Mouse (Mus musculus) midbrain, embryonic 15.5 days (tissue): ENCODE measurements around the gene Dcaf17. TPM values are rescaled to one million over a fixed set of nuclear protein-coding genes. Genes with fewer than 3 reads are reported as not detected.

Experiments used
- ATAC-seq: fragments of 200-750 bp; cut with Nextera tagmentation; replicated peaks from 2 replicates; pipeline ENCODE4 v1.8.0; 2017; ENCODE audit warnings: moderate TSS enrichment
- H3K27ac ChIP-seq: fragments of 300-500 bp; sonication (generic); 2 replicates; pipeline ENCODE4 v1.5.1; 2015; ENCODE audit warnings: mild to moderate bottlenecking, inconsistent platforms
- H3K27me3 ChIP-seq: fragments of 300-500 bp; sonication (generic); replicated peaks from 2 replicates; pipeline ENCODE4 v1.6.1; 2015; ENCODE audit warnings: inconsistent platforms
- H3K36me3 ChIP-seq: fragments of 300-500 bp; sonication (generic); replicated peaks from 2 replicates; pipeline ENCODE4 v1.6.1; 2015; ENCODE audit warnings: inconsistent platforms
- H3K4me1 ChIP-seq: fragments of 300-500 bp; sonication (generic); 2 replicates; pipeline ENCODE4 v1.6.1; 2015; ENCODE audit warnings: inconsistent platforms
- H3K4me2 ChIP-seq: fragments of 300-500 bp; sonication (generic); 2 replicates; pipeline ENCODE4 v1.6.1; 2015; ENCODE audit warnings: inconsistent platforms, mild to moderate bottlenecking, moderate library complexity
- H3K4me3 ChIP-seq: fragments of 300-500 bp; sonication (generic); 2 replicates; pipeline ENCODE4 v1.5.1; 2015; ENCODE audit warnings: mild to moderate bottlenecking, inconsistent platforms
- H3K9ac ChIP-seq: fragments of 300-500 bp; sonication (generic); 2 replicates; pipeline ENCODE4 v1.6.1; 2015; ENCODE audit warnings: mild to moderate bottlenecking, inconsistent platforms
- H3K9me3 ChIP-seq: fragments of 300-500 bp; sonication (generic); 2 replicates; pipeline ENCODE4 v1.6.1; 2016; ENCODE audit warnings: inconsistent platforms
- WGBS: fragments of 180-500 bp; shearing (Covaris S2); methylation state at CpG from one replicate; pipeline ENCODE4 v1.1.7; 2015; ENCODE audit warnings: mixed read lengths; 5-methylcytosine and 5-hydroxymethylcytosine counted together
- polyA plus RNA-seq: library from polyadenylated mRNA; unstranded; fragments of >200 nt; fragmentation: Nextera tagmentation; extraction: Ambion mirVana; gene quantifications from 2 replicates; pipeline ENCODE4 v1.2.1, GENCODE M21; 2015

Dcaf17 gene
- polyA plus RNA-seq, 1 experiment from 2014 or later = 32.9 TPM

- Histone ChIP-seq H3K9ac (no peak overlapping the region), H3K27me3 (no peaks in the 10 kb centered on the region), H3K9me3 (no peaks in the 10 kb centered on the region), H3K4me3 (no peak overlapping the region), H3K36me3 (no peaks in the 10 kb centered on the region), H3K27ac (no peak overlapping the region), H3K4me2 (peak overlapping the region; percentile 9), H3K4me1 (peaks cover 28% of the 10 kb centered on the region)
- 52% methylated on average over 18 of the region's 18 CpGs for WGBS
- 0 out of 2 replicates have a peak, but pooled peaks have one; percentile 70 for ATAC-seq
Observed at GRCm38 (mm10) chr2:71031973-71032794, 22.9 kb upstream of the Dcaf17 start.

- Histone ChIP-seq H3K27ac (no peak overlapping the region), H3K9ac (no peak overlapping the region), H3K4me2 (no peak overlapping the region), H3K4me3 (no peak overlapping the region), H3K4me1 (peaks cover 28% of the 10 kb centered on the region), H3K9me3 (no peaks in the 10 kb centered on the region), H3K27me3 (no peaks in the 10 kb centered on the region), H3K36me3 (no peaks in the 10 kb centered on the region)
- no peak for ATAC-seq
- 88% methylated on average over 4 of the region's 4 CpGs for WGBS
Observed at GRCm38 (mm10) chr2:71033014-71033413, 22.1 kb upstream of the Dcaf17 start.

- Histone ChIP-seq H3K9ac (no peak overlapping the region), H3K4me1 (peaks cover 28% of the 10 kb centered on the region), H3K9me3 (no peaks in the 10 kb centered on the region), H3K27ac (0 out of 2 replicates have a peak overlapping the region, but pooled peaks have one; percentile 34), H3K27me3 (no peaks in the 10 kb centered on the region), H3K4me3 (no peak overlapping the region), H3K36me3 (no peaks in the 10 kb centered on the region), H3K4me2 (no peak overlapping the region)
- 20% methylated on average over 8 of the region's 8 CpGs for WGBS
- ATAC-seq = peak; percentile 50; the same call in 1 of the 2 replicates
Observed at GRCm38 (mm10) chr2:71033987-71034386, 21.1 kb upstream of the Dcaf17 start.

DNA sequence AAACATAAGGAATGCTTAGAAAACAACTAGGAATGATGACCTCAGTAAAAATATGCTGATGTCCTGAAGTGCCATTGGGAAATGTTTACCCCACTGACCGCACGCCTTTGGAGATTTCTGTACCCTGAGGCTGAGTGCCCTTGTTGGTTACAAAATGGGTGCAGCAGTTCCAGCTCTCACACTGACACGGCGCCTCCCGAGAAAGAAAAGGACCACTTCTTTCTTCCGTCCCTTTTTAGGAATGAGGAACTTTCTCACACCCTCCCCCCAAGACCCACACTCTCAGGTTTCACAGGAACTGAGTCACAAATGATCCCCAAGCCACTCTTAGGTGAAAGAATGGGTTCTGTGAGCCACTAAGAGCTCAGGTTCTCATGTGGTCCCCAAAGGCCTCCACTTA is 17.7 kb upstream of the Dcaf17 start:
- no peak overlapping the region for H3K4me3 ChIP-seq
- peaks cover 26% of the 10 kb centered on the region for H3K4me1 ChIP-seq
- no peak overlapping the region for H3K9ac ChIP-seq
- H3K9me3 ChIP-seq = no peaks in the 10 kb centered on the region
- no peak overlapping the region for H3K4me2 ChIP-seq
- ATAC-seq = no peak
- WGBS = 93% methylated on average over 6 of the region's 6 CpGs
- H3K27me3 ChIP-seq = no peaks in the 10 kb centered on the region
- no peak overlapping the region for H3K27ac ChIP-seq
- no peaks in the 10 kb centered on the region for H3K36me3 ChIP-seq

DNA sequence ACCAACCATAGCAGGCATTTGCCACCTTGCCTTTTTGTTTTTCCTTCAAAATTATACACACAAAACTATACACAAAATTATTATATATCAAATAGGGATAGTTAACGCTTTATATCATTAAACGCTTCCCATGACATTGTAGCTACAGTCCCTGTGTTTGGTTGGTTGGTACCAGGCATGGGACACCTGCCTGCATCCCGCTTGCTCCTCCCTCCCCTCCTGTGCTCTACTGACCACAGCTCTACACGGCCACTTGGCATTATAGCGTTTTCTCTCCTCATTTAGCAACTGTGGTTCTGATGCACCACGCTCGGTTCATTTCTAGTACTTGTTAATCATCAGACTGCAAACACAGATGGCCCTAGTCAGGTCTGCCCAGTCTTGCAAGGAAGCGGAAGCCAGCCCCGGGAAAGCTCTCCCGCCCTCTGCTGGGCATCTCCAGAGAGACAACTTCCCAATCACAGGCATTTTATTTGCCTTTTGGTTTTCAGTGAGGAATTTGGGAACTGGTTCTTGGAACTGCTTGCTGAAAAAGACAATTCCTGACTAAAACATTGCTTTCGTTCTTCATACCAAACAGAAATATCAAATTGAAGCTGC is 15.5 kb upstream of the Dcaf17 start:
- peak; percentile 76; the same call in 1 of the 2 replicates for ATAC-seq
- WGBS = 41% methylated on average over 11 of the region's 11 CpGs
- H3K9ac ChIP-seq = no peak overlapping the region
- H3K27ac ChIP-seq = no peak overlapping the region
- no peaks in the 10 kb centered on the region for H3K36me3 ChIP-seq
- H3K4me3 ChIP-seq = no peak overlapping the region
- no peaks in the 10 kb centered on the region for H3K27me3 ChIP-seq
- H3K4me2 ChIP-seq = peak overlapping the region; percentile 29; the same call in 1 of the 2 replicates
- no peaks in the 10 kb centered on the region for H3K9me3 ChIP-seq
- H3K4me1 ChIP-seq = peaks cover 10% of the 10 kb centered on the region

GRCm38 (mm10) chr2:71046151-71046550 is 9.0 kb upstream of the Dcaf17 start:
- no peak for ATAC-seq
- Histone ChIP-seq H3K36me3 (no peaks in the 10 kb centered on the region), H3K27ac (no peak overlapping the region), H3K4me3 (no peak overlapping the region), H3K9ac (no peak overlapping the region), H3K27me3 (no peaks in the 10 kb centered on the region), H3K4me1 (no peaks in the 10 kb centered on the region), H3K9me3 (no peaks in the 10 kb centered on the region), H3K4me2 (no peak overlapping the region)
- WGBS = 79% methylated on average over 6 of the region's 6 CpGs

GRCm38 (mm10) chr2:71046751-71047320 is 8.3 kb upstream of the Dcaf17 start:
- Histone ChIP-seq H3K9ac (no peak overlapping the region), H3K9me3 (no peaks in the 10 kb centered on the region), H3K27ac (no peak overlapping the region), H3K4me3 (no peak overlapping the region), H3K4me1 (no peaks in the 10 kb centered on the region), H3K36me3 (no peaks in the 10 kb centered on the region), H3K27me3 (no peaks in the 10 kb centered on the region), H3K4me2 (no peak overlapping the region)
- no peak for ATAC-seq
- WGBS = 82% methylated on average over 6 of the region's 6 CpGs

GRCm38 (mm10) chr2:71048896-71049295 is 6.2 kb upstream of the Dcaf17 start:
- H3K4me3 ChIP-seq = no peak overlapping the region
- no peak overlapping the region for H3K4me2 ChIP-seq
- no peaks in the 10 kb centered on the region for H3K27me3 ChIP-seq
- H3K27ac ChIP-seq = no peak overlapping the region
- no peak overlapping the region for H3K9ac ChIP-seq
- 83% methylated on average over 12 of the region's 12 CpGs for WGBS
- no peaks in the 10 kb centered on the region for H3K36me3 ChIP-seq
- H3K4me1 ChIP-seq = no peaks in the 10 kb centered on the region
- H3K9me3 ChIP-seq = no peaks in the 10 kb centered on the region
- ATAC-seq = no peak

- Histone ChIP-seq H3K36me3 (no peaks in the 10 kb centered on the region), H3K27ac (no peak overlapping the region), H3K9me3 (no peaks in the 10 kb centered on the region), H3K27me3 (no peaks in the 10 kb centered on the region), H3K9ac (no peak overlapping the region), H3K4me3 (no peak overlapping the region), H3K4me2 (no peak overlapping the region), H3K4me1 (peaks cover 7% of the 10 kb centered on the region)
- ATAC-seq = no peak
- WGBS = 90% methylated on average over 7 of the region's 7 CpGs
Observed at GRCm38 (mm10) chr2:71050511-71050910, 4.6 kb upstream of the Dcaf17 start.

DNA sequence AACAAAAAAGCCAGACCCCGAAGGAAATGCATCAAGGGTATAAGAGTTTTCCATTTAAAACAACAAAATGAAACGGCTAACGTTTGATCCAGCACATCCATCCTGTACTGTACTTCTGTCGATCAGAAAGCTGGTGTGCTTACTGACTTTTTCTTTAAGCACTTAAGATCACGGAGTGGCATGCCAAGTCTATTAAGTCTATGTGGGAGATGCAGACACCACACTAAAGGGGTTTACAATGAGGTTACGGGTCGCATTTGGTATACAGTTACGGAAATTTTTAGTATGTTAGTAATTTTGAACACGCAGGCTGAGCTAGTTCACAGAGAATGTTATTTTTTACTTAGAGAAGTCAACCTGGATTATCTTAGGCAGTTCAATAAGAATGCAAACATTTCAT is 412 bp upstream of the Dcaf17 start:
- H3K4me3 ChIP-seq = peak overlapping the region; percentile 99
- H3K36me3 ChIP-seq = no peaks in the 10 kb centered on the region
- WGBS = 52% methylated on average over 9 of the region's 9 CpGs
- H3K9ac ChIP-seq = peak overlapping the region; percentile 92
- no peaks in the 10 kb centered on the region for H3K9me3 ChIP-seq
- no peak overlapping the region for H3K27ac ChIP-seq
- H3K4me1 ChIP-seq = peaks cover 7% of the 10 kb centered on the region
- ATAC-seq = no peak
- H3K4me2 ChIP-seq = peak overlapping the region; percentile 91
- H3K27me3 ChIP-seq = no peaks in the 10 kb centered on the region

GRCm38 (mm10) chr2:71056115-71056835 is 1.1 kb downstream of the Dcaf17 start:
- Histone ChIP-seq H3K9ac (peak overlapping the region; percentile 92), H3K4me1 (peaks cover 7% of the 10 kb centered on the region), H3K27ac (peak overlapping the region; percentile 98), H3K36me3 (no peaks in the 10 kb centered on the region), H3K4me3 (peak overlapping the region; percentile 99), H3K4me2 (peak overlapping the region; percentile 91), H3K27me3 (no peaks in the 10 kb centered on the region), H3K9me3 (no peaks in the 10 kb centered on the region)
- 12% methylated on average over 21 of the region's 21 CpGs for WGBS
- no peak for ATAC-seq

GRCm38 (mm10) chr2:71071601-71072000 is 16.5 kb downstream of the Dcaf17 start:
- H3K27me3 ChIP-seq = no peaks in the 10 kb centered on the region
- H3K36me3 ChIP-seq = no peaks in the 10 kb centered on the region
- H3K9ac ChIP-seq = no peak overlapping the region
- no peak for ATAC-seq
- H3K4me2 ChIP-seq = no peak overlapping the region
- no peak overlapping the region for H3K27ac ChIP-seq
- H3K9me3 ChIP-seq = no peaks in the 10 kb centered on the region
- H3K4me1 ChIP-seq = no peaks in the 10 kb centered on the region
- WGBS = 97% methylated on average over 4 of the region's 4 CpGs
- H3K4me3 ChIP-seq = no peak overlapping the region
